Mouse (Mus musculus) CH12.LX (cell line): ENCODE measurements at regions not wholly inside any gene's neighbourhood (a gene's known extent, or its start where the extent isn't known, plus 50 kb on each side); places are given as distances from the start of the nearest gene placed in this dataset.

Experiments
- DNase-seq: peaks from one replicate; pipeline ENCODE4 v3.0.0-alpha.2; 2013; ENCODE audit errors: extremely low read depth
- H3K27ac ChIP-seq: 2 replicates; pipeline ENCODE4 v1.5.1; 2012; ENCODE audit warnings: low read depth, mild to moderate bottlenecking, control low read depth, moderate library complexity; ENCODE audit not compliant: insufficient read depth
- H3K27me3 ChIP-seq: replicated peaks from 2 replicates; pipeline ENCODE3; 2012; ENCODE audit warnings: inconsistent platforms
- H3K36me3 ChIP-seq, 2 experiments: replicated peaks in 1 of 2; 2 replicates each; pipeline versions ENCODE3 to v1.6.1; 2012; ENCODE audit warnings: inconsistent platforms in 1 of 2, low read length in 1 of 2, mild to moderate bottlenecking in 1 of 2, mixed read lengths in 1 of 2, moderate library complexity in 1 of 2; ENCODE audit not compliant: control insufficient read depth in 1 of 2, insufficient read depth in 1 of 2
- H3K4me1 ChIP-seq, 2 experiments: 2 replicates each; pipeline ENCODE4 v1.6.1; 2012; ENCODE audit warnings: inconsistent platforms in 1 of 2, moderate library complexity in 1 of 2; ENCODE audit not compliant: insufficient read depth in 2 of 2, control insufficient read depth in 1 of 2
- H3K4me2 ChIP-seq: 2 replicates; pipeline ENCODE4 v1.6.1; 2012; ENCODE audit warnings: low read depth, mild to moderate bottlenecking, control low read depth; ENCODE audit not compliant: poor library complexity, insufficient read depth, severe bottlenecking
- H3K4me3 ChIP-seq, 3 experiments: fragments of 150-350 bp in 1 of 3; sonication (generic) in 1 of 3; replicated peaks in 1 of 3; 2 replicates each; pipeline versions ENCODE3 to v1.5.1; 2011 to 2012; ENCODE audit warnings: low read depth in 2 of 3, low read length in 2 of 3, mild to moderate bottlenecking in 2 of 3, moderate library complexity in 2 of 3, control low read depth in 1 of 3, improper control_type of control experiment in 1 of 3, inconsistent platforms in 1 of 3, mixed read lengths in 1 of 3; ENCODE audit not compliant: poor library complexity in 1 of 3
- H3K79me2 ChIP-seq: replicated peaks from 2 replicates; pipeline ENCODE4 v1.6.1; 2012; ENCODE audit warnings: mild to moderate bottlenecking, moderate library complexity; ENCODE audit not compliant: control insufficient read depth, poor library complexity, insufficient read depth, severe bottlenecking; ENCODE audit errors: extremely low read depth
- H3K9ac ChIP-seq: 2 replicates; pipeline ENCODE4 v1.6.1; 2012; ENCODE audit warnings: low read depth, mild to moderate bottlenecking, control low read depth, moderate library complexity; ENCODE audit not compliant: insufficient read depth
- H3K9me3 ChIP-seq: replicated peaks from 2 replicates; pipeline ENCODE3; 2012; ENCODE audit warnings: low read length, inconsistent platforms, mixed read lengths
- BHLHE40 ChIP-seq: IDR thresholded peaks from 2 replicates; pipeline ENCODE4 v1.6.1; 2011; ENCODE audit warnings: mild to moderate bottlenecking, low read depth, low read length, improper control_type of control experiment
- CHD2 ChIP-seq: IDR thresholded peaks from 2 replicates; pipeline ENCODE4 v1.6.1; 2011; ENCODE audit warnings: low read length, improper control_type of control experiment
- CTCF ChIP-seq, 2 experiments: IDR thresholded peaks in 1 of 2; conservative IDR thresholded peaks in 1 of 2; 2 replicates each; pipeline ENCODE4 v1.5.1; 2011 to 2012; ENCODE audit warnings: low read depth in 2 of 2, low read length in 2 of 2, improper control_type of control experiment in 1 of 2, inconsistent platforms in 1 of 2, mild to moderate bottlenecking in 1 of 2, moderate library complexity in 1 of 2
- E2F4 ChIP-seq: IDR thresholded peaks from 2 replicates; pipeline ENCODE4 v1.6.1; 2011; ENCODE audit warnings: low read depth, low read length, improper control_type of control experiment; ENCODE audit not compliant: insufficient replicate concordance
- ELF1 ChIP-seq: IDR thresholded peaks from 2 replicates; pipeline ENCODE4 v1.6.1; 2014; ENCODE audit warnings: low read depth, mild to moderate bottlenecking, inconsistent platforms, low read length, improper control_type of control experiment
- ETS1 ChIP-seq: conservative IDR thresholded peaks from 2 replicates; pipeline ENCODE4 v1.6.1; 2012; ENCODE audit warnings: low read depth, mild to moderate bottlenecking, inconsistent platforms, low read length, improper control_type of control experiment, moderate library complexity
- GABPA ChIP-seq: IDR thresholded peaks from 2 replicates; pipeline ENCODE4 v1.6.1; 2012; ENCODE audit warnings: low read depth, low read length, improper control_type of control experiment, inconsistent platforms; ENCODE audit not compliant: insufficient replicate concordance
- IRF4 ChIP-seq: IDR thresholded peaks from 2 replicates; pipeline ENCODE4 v1.6.1; 2014; ENCODE audit warnings: low read depth, mild to moderate bottlenecking, inconsistent platforms, low read length, improper control_type of control experiment
- JUN ChIP-seq: IDR thresholded peaks from 2 replicates; pipeline ENCODE4 v1.6.1; 2011; ENCODE audit warnings: low read depth, mild to moderate bottlenecking, low read length, improper control_type of control experiment, moderate library complexity; ENCODE audit not compliant: insufficient read depth
- JUND ChIP-seq: conservative IDR thresholded peaks from 2 replicates; pipeline ENCODE4 v1.6.1; 2011; ENCODE audit warnings: low read depth, low read length, improper control_type of control experiment
- KAT2A ChIP-seq: IDR thresholded peaks from 2 replicates; pipeline ENCODE4 v1.6.1; 2012; ENCODE audit warnings: low read length, improper control_type of control experiment, inconsistent platforms; ENCODE audit not compliant: insufficient replicate concordance
- MAFK ChIP-seq: IDR thresholded peaks from 2 replicates; pipeline ENCODE4 v1.6.1; 2011; ENCODE audit warnings: low read length, improper control_type of control experiment; ENCODE audit not compliant: insufficient replicate concordance
- MAX ChIP-seq: IDR thresholded peaks from 2 replicates; pipeline ENCODE4 v1.6.1; 2011; ENCODE audit warnings: low read length, improper control_type of control experiment
- MEF2A ChIP-seq: IDR thresholded peaks from 2 replicates; pipeline ENCODE4 v1.6.1; 2014; ENCODE audit warnings: low read depth, mild to moderate bottlenecking, inconsistent platforms, low read length, improper control_type of control experiment, borderline replicate concordance
- MXI1 ChIP-seq: IDR thresholded peaks from 2 replicates; pipeline ENCODE4 v1.6.1; 2011; ENCODE audit warnings: mild to moderate bottlenecking, low read depth, low read length, improper control_type of control experiment
- MYC ChIP-seq: IDR thresholded peaks from 2 replicates; pipeline ENCODE4 v1.6.1; 2011; ENCODE audit warnings: low read depth, mild to moderate bottlenecking, improper control_type of control experiment, low read length
- NELFE ChIP-seq: IDR thresholded peaks from 2 replicates; pipeline ENCODE4 v1.6.1; 2011; ENCODE audit warnings: low read depth, low read length, improper control_type of control experiment
- PAX5 ChIP-seq: IDR thresholded peaks from 2 replicates; pipeline ENCODE4 v1.6.1; 2012; ENCODE audit warnings: low read length, inconsistent platforms, mixed read lengths
- POLR2A ChIP-seq: IDR thresholded peaks from 2 replicates; pipeline ENCODE4 v1.6.1; 2011; ENCODE audit warnings: low read depth, mild to moderate bottlenecking, improper control_type of control experiment, low read length
- POLR2AphosphoS2 ChIP-seq: IDR thresholded peaks from 2 replicates; pipeline ENCODE4 v1.6.1; 2011; ENCODE audit warnings: low read depth, low read length, improper control_type of control experiment
- RAD21 ChIP-seq: IDR thresholded peaks from 2 replicates; pipeline ENCODE4 v1.6.1; 2011; ENCODE audit warnings: low read depth, mild to moderate bottlenecking, low read length, improper control_type of control experiment, moderate library complexity
- RCOR1 ChIP-seq: conservative IDR thresholded peaks from 2 replicates; pipeline ENCODE4 v1.6.1; 2012; ENCODE audit warnings: low read depth, mild to moderate bottlenecking, inconsistent platforms, low read length, improper control_type of control experiment
- SIN3A ChIP-seq: IDR thresholded peaks from 2 replicates; pipeline ENCODE4 v1.6.1; 2012; ENCODE audit warnings: low read length, improper control_type of control experiment, inconsistent platforms
- UBTF ChIP-seq: IDR thresholded peaks from 2 replicates; pipeline ENCODE4 v1.6.1; 2012; ENCODE audit warnings: low read depth, mild to moderate bottlenecking, inconsistent platforms, low read length, improper control_type of control experiment, moderate library complexity
- USF1 ChIP-seq: IDR thresholded peaks from 2 replicates; pipeline ENCODE4 v1.6.1; 2014; ENCODE audit warnings: low read depth, mild to moderate bottlenecking, inconsistent platforms, low read length, improper control_type of control experiment
- ZC3H11A ChIP-seq: IDR thresholded peaks from 2 replicates; pipeline ENCODE4 v1.6.1; 2012; ENCODE audit warnings: low read depth, mild to moderate bottlenecking, inconsistent platforms, low read length, improper control_type of control experiment
- ZMIZ1 ChIP-seq: IDR thresholded peaks from 2 replicates; pipeline ENCODE4 v1.6.1; 2012; ENCODE audit warnings: low read depth, mild to moderate bottlenecking, inconsistent platforms, low read length, improper control_type of control experiment
- dilution Hi-C: fragments of 300-500 bp; cut with MboI; formaldehyde crosslinking; loops from 2 replicates; pipeline ENCODE4 v1.14.3; 2020; ENCODE audit warnings: low sequenced_read_pairs; ENCODE audit not compliant: extremely low pct_unique_long_range_greater_than_20kb, extremely low pct_ligation_motif_present
- in situ Hi-C: fragments of 300-500 bp; cut with MboI; formaldehyde crosslinking; loops from 3 replicates; pipeline ENCODE4 v1.14.3; 2019; ENCODE audit warnings: low sequenced_read_pairs, low pct_ligation_motif_present, low pct_unique_long_range_greater_than_20kb, mixed read lengths

GRCm38 (mm10) chr12:47074961-47075360, 256.2 kb upstream of the Nova1 start:
- dilution Hi-C loops (no loop called here), in situ Hi-C loops (no loop called here)
- no peaks in the 10 kb centered on the region for H3K27me3 ChIP-seq
- no peak overlapping the region for H3K9ac ChIP-seq
- H3K9me3 ChIP-seq, result no peaks in the 10 kb centered on the region
- no peak overlapping the region for H3K4me3 ChIP-seq
- no peak overlapping the region for H3K27ac ChIP-seq
- no peaks in the 10 kb centered on the region for H3K79me2 ChIP-seq
- no peaks in the 10 kb centered on the region for H3K4me1 ChIP-seq
- no peaks in the 10 kb centered on the region for H3K36me3 ChIP-seq
- no peak overlapping the region for H3K4me2 ChIP-seq
- no peak for TF ChIP-seq GABPA
- no peak for TF ChIP-seq KAT2A
- TF ChIP-seq JUN, result no peak
- TF ChIP-seq JUND, result no peak
- no peak for TF ChIP-seq SIN3A
- no peak for TF ChIP-seq BHLHE40
- TF ChIP-seq MYC, result no peak
- no peak for TF ChIP-seq MAX
- TF ChIP-seq UBTF, result no peak
- TF ChIP-seq ZMIZ1, result no peak
- TF ChIP-seq IRF4, result no peak
- TF ChIP-seq POLR2AphosphoS2, result no peak
- TF ChIP-seq MAFK, result no peak
- no peak for TF ChIP-seq ELF1
- TF ChIP-seq ZC3H11A, result no peak
- TF ChIP-seq USF1, result no peak
- TF ChIP-seq CTCF (conservative IDR thresholded peaks at IDR 0.05 in 1 of 2, IDR thresholded peaks at IDR 0.05 in 1 of 2; ENCODE audit: low read depth in 2 of 2, low read length in 2 of 2), result no peak
- no peak for TF ChIP-seq CHD2
- TF ChIP-seq MXI1, result no peak
- DNase-seq, result no peak

GRCm38 (mm10) chr12:47052474-47052873, 233.7 kb upstream of the Nova1 start:
- H3K4me1 ChIP-seq, result no peaks in the 10 kb centered on the region
- dilution Hi-C loops (no loop called here), in situ Hi-C loops (no loop called here)
- H3K36me3 ChIP-seq, result no peaks in the 10 kb centered on the region
- H3K4me3 ChIP-seq, result no peak overlapping the region
- H3K27me3 ChIP-seq, result no peaks in the 10 kb centered on the region
- no peaks in the 10 kb centered on the region for H3K9me3 ChIP-seq
- no peak for DNase-seq
- no peak overlapping the region for H3K9ac ChIP-seq
- no peak overlapping the region for H3K27ac ChIP-seq
- TF ChIP-seq CHD2, result no peak
- TF ChIP-seq MXI1, result no peak
- TF ChIP-seq MYC, result no peak
- no peak for TF ChIP-seq RCOR1
- no peak for TF ChIP-seq SIN3A
- TF ChIP-seq ETS1, result no peak
- no peak for TF ChIP-seq E2F4
- no peak for TF ChIP-seq ZC3H11A
- no peak for TF ChIP-seq NELFE
- no peak for TF ChIP-seq ZMIZ1
- no peak for TF ChIP-seq MEF2A
- TF ChIP-seq PAX5, result no peak
- TF ChIP-seq MAFK, result no peak
- TF ChIP-seq RAD21, result no peak
- TF ChIP-seq POLR2A, result no peak
- no peak overlapping the region for H3K4me2 ChIP-seq
- no peaks in the 10 kb centered on the region for H3K79me2 ChIP-seq
